In genomic region chr13:75798413-75799302, GRCm38 (mm10) we compare ENCODE assay signal across 9 mouse cellular contexts. TPM values are rescaled to one million over a fixed set of nuclear protein-coding genes. Genes with fewer than 3 reads are reported as not detected.
DNase-seq lines count a peak whose midpoint lies in the region; ATAC-seq lines count a peak whose summit lies in the region.
"Had no signal": no experiment of that assay in that cellular context is flagged by ENCODE, and none has a peak within 500 bp of the region (broad histone marks: within the 10 kb centered on the region; RNA-seq: fewer than 3 reads in every experiment).

No protein-coding gene starts in this region.

- H3K4me3 ChIP-seq in limb, embryonic 15.5 days: no peak overlapping the region
- no peak overlapping the region for H3K4me3 ChIP-seq in forebrain, embryonic 13.5 days

- H3K27ac ChIP-seq in limb, embryonic 15.5 days: peak overlapping the region; percentile 17; the same call in 1 of the 2 replicates
- no peak overlapping the region for H3K27ac ChIP-seq in forebrain, embryonic 13.5 days
- H3K27ac ChIP-seq: hindbrain, embryonic 15.5 days had no signal

- no peaks in the 10 kb centered on the region for H3K9me3 ChIP-seq in limb, embryonic 15.5 days
- no peaks in the 10 kb centered on the region for H3K9me3 ChIP-seq in forebrain, embryonic 13.5 days (replicated peaks)
- H3K9me3 ChIP-seq: hindbrain, embryonic 15.5 days had no signal

- 62% methylated on average over 7 of the region's 7 CpGs for WGBS in limb, embryonic 15.5 days
- 82% methylated on average over 7 of the region's 7 CpGs for WGBS in forebrain, embryonic 13.5 days

- H3K27me3 ChIP-seq in limb, embryonic 15.5 days: no peaks in the 10 kb centered on the region
- H3K27me3 ChIP-seq in forebrain, embryonic 13.5 days: no peaks in the 10 kb centered on the region
- H3K27me3 ChIP-seq: hindbrain, embryonic 15.5 days had no signal

- H3K4me1 ChIP-seq in limb, embryonic 15.5 days: no peaks in the 10 kb centered on the region
- 0 out of 2 replicates have a peak, but pooled peaks cover 4% of the 10 kb centered on the region for H3K4me1 ChIP-seq in forebrain, embryonic 13.5 days
- H3K4me1 ChIP-seq: hindbrain, embryonic 15.5 days had no signal

- no peak for ATAC-seq in limb, embryonic 15.5 days (ENCODE audit: insufficient number of reproducible peaks, low FRiP score, low TSS enrichment, low read depth)
- no peak; the same call in 1 of the 2 replicates for ATAC-seq in forebrain, embryonic 13.5 days

- no peak overlapping the region for H3K4me2 ChIP-seq in limb, embryonic 15.5 days
- no peak overlapping the region for H3K4me2 ChIP-seq in forebrain, embryonic 13.5 days

- peak; percentile 21 to 33 for DNase-seq in cerebellum, postnatal 10 days
- no peak for DNase-seq in cerebellum, postnatal 36 days
- peak; percentile 34 for DNase-seq in urinary bladder, postnatal 14 days (ENCODE audit: low spot score)
- DNase-seq in urinary bladder, postnatal 10 days (ENCODE audit: low spot score): no peak
- peak; percentile 37 for DNase-seq in testis, postnatal 14 days (ENCODE audit: low spot score)
- DNase-seq in layer of hippocampus, adult 11-12 months (ENCODE audit: low spot score): no peak

- H3K9ac ChIP-seq in limb, embryonic 15.5 days: no peak overlapping the region
- H3K9ac ChIP-seq in forebrain, embryonic 13.5 days: no peak overlapping the region

- H3K36me3 ChIP-seq in limb, embryonic 15.5 days: no peaks in the 10 kb centered on the region
- no peaks in the 10 kb centered on the region for H3K36me3 ChIP-seq in forebrain, embryonic 13.5 days (ENCODE audit: poor library complexity, severe bottlenecking)
- H3K36me3 ChIP-seq: hindbrain, embryonic 15.5 days had no signal

RNA-seq across cellular contexts. Expression of gene Glrx, which starts 41.0 kb away (rescaled TPM):
- polyA plus RNA-seq in limb, embryonic 15.5 days (2015; fragmentation: Nextera tagmentation; extraction: Ambion mirVana): 118 and 120 TPM in 2 replicates
- polyA plus RNA-seq in forebrain, embryonic 13.5 days (2015; fragmentation: Nextera tagmentation; extraction: Ambion mirVana): 26.4 and 30.3 TPM in 2 replicates

Comparison
In these comparisons a context has a peak if more than half of its experiments do, and no peak if none do; other contexts are left out.
1. DNase-seq: peak in cerebellum, postnatal 10 days (2 of 2), urinary bladder, postnatal 14 days (single experiment) and testis, postnatal 14 days (single experiment); none in cerebellum, postnatal 36 days (0 of 2), urinary bladder, postnatal 10 days (single experiment) and layer of hippocampus, adult 11-12 months (single experiment).